Mouse (Mus musculus): ENCODE measurements around the gene F11. TPM values are rescaled to one million over a fixed set of nuclear protein-coding genes. Genes with fewer than 3 reads are reported as not detected.

Gene F11
- polyA plus RNA-seq (2012; ENCODE audit: low replicate concordance): not detected in 2 replicates

GRCm38 (mm10) chr8:45261920-45262319, at the start of gene F11:
TSS of gene F11 (minus strand) at chr8:45262031.

DNA sequence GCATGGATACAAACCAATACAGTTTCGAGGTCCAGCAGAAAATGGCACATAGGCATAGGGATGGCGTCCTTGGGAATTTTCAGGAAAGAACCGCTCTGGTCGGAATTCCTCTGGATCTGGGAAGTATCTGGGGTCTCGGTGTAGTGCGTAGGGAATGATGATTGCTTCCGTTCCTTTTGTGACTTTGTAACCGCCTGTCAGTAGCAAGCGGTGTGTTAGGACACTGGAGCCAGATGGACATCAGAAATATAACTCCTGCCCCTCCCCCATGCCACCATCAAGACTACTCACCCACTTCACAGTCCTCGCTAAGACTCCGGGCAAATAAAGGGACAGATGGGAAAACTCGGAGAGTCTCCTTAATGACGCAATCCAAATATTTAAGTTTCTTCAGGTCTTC, 46.5 kb upstream of the F11 start, which contains the start of gene Gm45753:
Gene Gm45753 (minus strand): TSS at position 101 of the 400 bp plus-strand sequence.

DNA sequence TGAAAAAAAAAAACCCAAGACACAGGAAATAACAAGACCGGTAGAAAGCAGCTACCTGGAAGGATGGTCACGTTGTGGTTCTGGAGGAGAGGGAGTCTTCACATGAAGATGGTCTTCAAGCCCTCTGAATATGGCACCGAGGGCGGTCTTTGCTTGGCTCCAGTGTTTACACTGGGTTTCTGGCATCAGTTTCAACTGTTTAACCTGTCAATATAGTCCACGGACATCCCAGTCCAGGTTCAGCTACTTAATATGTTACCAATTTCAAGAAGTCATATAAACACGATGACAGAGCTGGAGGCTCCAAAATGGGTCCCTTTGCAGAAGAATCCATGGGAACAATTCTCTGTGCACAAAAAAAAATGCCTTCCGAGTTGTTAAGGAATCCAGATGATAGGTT, 32.9 kb upstream of the F11 start, which contains the start of gene Klkb1:
Gene Klkb1 (minus strand): TSS at position 173 of the 400 bp plus-strand sequence.

Other genes with a start within 250 kb of the F11 start
- gene Mtnr1a, start 192.9 kb downstream of the F11 start, polyA plus RNA-seq (2012; ENCODE audit: low replicate concordance): not detected in 2 replicates
- not detected in 2 replicates for gene Klkb1, start 32.8 kb upstream of the F11 start, polyA plus RNA-seq (2012; ENCODE audit: low replicate concordance)
- not detected in 2 replicates for gene Gm45753, start 46.4 kb upstream of the F11 start, polyA plus RNA-seq (2012; ENCODE audit: low replicate concordance)
- gene Cyp4v3, start 71.2 kb upstream of the F11 start, polyA plus RNA-seq (2012; ENCODE audit: low replicate concordance): 0.39 and 1.2 TPM in 2 replicates
- gene Fam149a, start 120.3 kb upstream of the F11 start, polyA plus RNA-seq (2012; ENCODE audit: low replicate concordance): 0.39 and 0.87 TPM in 2 replicates
- 0.14 and 0.26 TPM in 2 replicates for gene Tlr3, start 149.0 kb upstream of the F11 start, polyA plus RNA-seq (2012; ENCODE audit: low replicate concordance)
- gene Sorbs2, start 245.8 kb upstream of the F11 start, polyA plus RNA-seq (2012; ENCODE audit: low replicate concordance): 1.2 and 4.1 TPM in 2 replicates